Mouse (Mus musculus) frontal cortex, postnatal 25 days (tissue): ENCODE data around the gene Gm49322.
"Not testable (repeated sequence)": the region's sequence is repeated elsewhere in the genome, so short reads cannot be mapped to it uniquely, and the experiment has no call there.

ENCODE experiments used
- DNase-seq, 2 experiments: peaks; one replicate each; pipeline ENCODE4 v3.0.0; 2022; ENCODE audit warnings: low spot score in 2 of 2

Gm49322 gene

DNA sequence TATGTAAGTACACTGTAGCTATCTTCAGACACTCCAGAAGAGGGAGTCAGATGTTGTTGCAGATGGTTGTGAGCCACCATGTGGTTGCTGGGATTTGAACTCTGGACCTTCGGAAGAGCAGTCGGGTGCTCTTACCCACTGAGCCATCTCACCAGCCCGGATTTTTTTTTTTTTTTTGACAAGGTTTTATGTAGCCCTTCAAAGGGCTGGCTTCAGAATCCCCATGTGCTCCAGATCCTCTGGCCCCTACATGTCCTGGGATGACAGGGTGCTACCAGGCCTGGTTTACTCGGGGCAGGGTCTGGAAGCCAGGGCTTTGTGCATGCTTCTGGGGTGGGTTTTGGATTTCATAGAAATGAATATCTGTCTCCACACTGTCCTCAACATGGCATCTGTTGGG, at the start of gene Gm49322:
TSS of gene Gm49322 (plus strand) at position 301 of the 400 bp plus-strand sequence.
- DNase-seq, result not testable (repeated sequence)

DNA sequence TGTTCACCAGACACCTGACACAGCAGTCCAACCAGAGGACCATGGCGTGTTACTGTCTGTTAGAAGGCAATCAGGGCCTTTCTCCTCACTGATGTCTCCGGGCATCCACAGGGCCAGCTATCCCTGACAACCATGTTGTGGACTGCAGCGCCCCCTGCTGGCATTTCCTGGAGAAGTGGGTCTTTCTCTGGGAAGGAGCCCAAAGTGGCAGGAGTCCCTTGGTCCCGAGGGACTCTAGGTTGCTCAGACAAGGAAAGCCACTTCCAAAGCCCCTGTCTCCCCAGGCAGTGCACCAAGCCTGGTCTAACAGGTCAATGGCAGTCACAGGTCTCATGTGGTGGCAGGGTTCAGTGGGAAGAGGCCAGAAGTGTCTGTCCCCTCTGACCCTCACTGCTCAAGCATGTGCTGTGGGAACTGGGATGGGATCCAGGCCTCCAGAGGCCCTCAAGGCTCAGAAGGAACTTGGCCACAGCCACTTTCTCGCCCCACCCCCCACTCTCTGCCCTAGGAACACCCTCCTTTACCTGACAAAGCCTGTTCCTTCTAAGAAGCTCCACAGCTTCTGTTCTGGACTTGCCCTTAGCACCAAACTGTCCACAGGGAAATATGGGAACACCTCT, 48.4 kb upstream of the Gm49322 start:
- peak; percentile 65 to 70 for DNase-seq

DNA sequence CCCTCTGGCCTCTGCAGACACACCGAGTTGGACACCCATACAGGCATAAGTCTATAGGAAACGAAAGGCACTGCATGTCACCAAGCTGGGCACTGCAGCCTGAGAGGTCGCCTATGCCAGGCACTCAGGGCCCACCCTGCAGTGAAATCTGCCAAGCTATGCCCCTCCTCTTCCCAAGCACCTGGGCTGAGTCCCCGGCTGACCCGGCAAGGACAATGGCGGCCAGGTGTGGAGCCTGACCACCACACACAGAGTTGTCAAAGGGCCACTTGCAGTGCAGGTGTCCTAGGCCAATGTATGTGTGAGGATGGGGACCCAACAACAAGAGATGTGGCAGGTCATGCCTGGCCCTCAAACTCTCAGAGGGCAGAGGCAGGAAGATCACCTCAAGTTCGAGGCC, 46.4 kb upstream of the Gm49322 start:
- no peak for DNase-seq

DNA sequence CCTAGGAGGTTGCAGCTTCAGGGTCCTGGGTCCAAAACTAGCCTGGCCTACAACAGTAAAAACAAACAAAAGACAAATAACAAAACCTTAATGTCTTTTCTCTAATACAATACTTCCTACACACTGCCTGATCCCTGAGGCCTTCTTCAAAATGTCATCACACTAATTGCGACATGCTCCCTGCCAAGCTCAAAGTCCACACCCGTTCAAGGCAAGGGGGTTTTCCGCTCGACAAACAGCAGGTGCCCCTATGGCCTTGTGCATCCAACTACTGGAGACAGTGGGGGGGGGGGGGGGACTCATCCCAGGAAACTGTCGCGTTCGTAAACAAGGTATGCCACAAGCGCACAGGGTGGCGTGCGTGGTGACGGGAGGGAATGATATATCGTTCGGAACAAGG, 45.2 kb upstream of the Gm49322 start:
- DNase-seq, result no peak

DNA sequence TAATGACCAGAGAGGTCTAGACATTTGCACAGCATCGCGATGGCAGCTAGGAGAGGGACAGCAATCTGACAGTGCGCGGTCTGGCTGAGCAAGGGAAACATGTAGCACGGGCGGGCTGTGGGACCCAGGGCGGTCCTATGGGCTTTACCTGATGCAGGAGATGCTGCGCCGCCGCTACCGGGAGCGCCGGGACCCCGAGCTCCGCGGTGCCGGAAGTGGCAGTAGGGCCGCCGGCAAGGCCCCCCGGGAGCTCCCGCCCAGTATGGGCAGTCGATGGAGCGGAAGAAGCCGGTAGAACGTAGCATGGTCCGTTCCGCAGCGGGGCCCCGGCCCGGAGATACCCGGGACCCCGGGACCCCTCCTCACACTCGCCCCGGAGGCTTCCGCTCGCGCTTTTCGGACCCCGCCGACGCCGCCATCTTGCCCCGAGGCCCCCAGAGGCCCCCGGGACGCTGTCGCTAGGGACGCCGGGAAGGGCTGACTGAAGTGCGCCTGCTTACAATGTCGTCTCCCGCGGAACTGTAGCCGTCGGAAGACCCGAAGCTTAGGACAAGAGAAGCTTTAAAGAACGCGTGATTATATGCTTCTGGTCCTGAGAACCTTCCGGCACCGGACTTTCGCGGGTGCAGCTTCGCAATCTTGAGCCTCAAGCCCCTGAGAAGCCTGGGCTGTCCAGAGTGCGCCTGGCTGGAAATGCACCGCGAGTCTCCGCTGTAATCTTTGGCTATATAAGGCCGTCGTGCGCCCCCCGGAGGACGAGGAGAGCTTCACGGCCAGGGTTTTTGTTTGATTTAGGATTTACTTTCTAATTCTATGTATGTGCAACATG, 44.5 kb upstream of the Gm49322 start, which contains the start of gene Rexo1:
TSS of gene Rexo1 (minus strand) at position 445 of the 829 bp plus-strand sequence.
- peak; percentile 92 to 93 for DNase-seq

DNA sequence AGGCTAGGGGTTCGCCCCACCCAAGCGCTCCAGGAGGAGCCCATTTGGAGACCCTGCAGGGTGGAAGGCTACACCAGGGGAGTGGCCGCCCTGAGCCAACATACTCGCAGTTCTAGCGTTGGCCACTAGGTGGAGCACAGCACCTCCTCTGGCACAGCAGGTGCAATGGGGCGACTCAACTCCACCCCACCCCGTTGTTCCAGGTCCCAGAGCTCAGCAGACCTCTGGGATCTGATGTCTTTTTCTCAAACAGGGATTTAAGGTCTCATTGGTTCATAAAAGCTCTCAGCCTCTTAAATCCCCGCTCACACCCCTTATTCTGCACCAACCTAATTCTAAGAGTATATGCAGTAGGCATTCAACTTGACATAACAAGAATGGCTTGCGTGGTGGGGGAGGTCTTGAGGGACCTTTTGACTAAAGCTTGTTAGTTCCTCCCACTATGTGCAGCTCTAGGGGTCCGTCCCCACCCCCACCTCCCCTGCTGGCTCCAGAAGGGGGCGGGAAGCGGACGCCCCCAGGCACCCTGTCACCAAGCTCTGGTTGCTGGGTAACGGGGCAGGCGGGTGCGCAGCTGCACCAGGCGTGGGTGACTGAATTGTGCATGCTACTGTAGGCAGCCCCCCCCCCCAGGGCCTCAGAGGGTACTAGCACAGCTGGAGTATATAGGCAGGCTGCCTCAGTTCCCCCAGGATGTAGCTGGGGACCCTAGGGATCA, 39.3 kb upstream of the Gm49322 start:
- peak; percentile 87 to 91 for DNase-seq

DNA sequence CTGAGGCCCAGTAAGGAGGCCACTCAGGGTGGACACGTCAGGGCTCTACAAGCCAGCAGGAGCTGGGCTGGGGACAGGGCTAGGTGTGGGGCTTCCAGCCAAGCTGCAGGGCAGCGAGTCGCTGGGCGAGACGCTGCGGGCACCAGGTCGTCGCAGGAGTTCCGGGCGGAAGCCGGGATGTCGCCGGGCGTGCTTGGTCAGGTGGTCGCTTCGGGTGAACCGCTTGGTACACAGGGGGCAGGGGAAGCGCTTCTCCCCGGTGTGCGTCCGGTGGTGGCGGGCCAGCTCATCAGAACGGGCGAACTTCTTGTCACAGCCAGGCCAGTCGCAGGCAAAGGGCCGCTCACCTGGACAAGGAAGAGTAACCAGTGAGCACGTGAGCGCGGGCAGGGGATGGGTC, 36.9 kb upstream of the Gm49322 start:
- DNase-seq, result no peak

DNA sequence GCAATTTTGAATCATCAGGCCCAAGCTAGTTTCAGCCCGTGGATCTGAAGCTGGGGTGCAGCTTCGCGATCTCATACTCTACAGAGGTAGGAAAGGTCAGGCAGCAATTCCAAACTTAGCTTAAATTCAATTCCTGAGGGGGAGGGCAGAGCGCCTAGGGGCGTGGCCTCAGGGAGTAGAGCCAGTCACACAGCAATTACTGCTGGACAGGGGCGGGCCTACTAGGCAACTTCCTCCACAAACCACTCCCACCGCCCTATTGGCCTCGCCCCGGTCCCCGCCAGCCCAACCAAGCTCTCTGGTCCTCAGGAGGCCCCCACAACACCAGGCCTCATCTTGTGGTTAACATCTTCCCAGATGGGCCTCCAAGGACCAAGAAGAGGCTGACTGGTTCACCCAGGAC, 36.2 kb upstream of the Gm49322 start:
- no peak for DNase-seq

DNA sequence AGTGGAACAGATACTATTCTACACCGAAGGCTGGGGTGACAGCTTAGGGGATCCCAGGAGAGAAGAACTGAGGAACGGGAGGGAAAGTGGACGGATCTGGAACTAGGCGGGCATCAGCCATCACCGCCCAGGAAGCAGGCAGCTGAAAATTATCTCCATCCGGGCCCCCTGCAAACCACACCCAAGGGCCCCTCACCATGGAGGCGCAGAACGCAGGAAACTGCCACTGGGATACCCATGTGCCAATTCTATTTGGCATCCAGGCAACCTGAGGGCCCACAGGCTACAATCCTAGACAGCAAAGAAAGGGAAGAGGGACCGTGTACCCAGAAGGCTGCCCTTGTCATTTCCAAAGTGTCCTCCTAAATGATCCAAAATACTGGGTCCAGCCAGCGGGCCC, 35.4 kb upstream of the Gm49322 start:
- no peak for DNase-seq

DNA sequence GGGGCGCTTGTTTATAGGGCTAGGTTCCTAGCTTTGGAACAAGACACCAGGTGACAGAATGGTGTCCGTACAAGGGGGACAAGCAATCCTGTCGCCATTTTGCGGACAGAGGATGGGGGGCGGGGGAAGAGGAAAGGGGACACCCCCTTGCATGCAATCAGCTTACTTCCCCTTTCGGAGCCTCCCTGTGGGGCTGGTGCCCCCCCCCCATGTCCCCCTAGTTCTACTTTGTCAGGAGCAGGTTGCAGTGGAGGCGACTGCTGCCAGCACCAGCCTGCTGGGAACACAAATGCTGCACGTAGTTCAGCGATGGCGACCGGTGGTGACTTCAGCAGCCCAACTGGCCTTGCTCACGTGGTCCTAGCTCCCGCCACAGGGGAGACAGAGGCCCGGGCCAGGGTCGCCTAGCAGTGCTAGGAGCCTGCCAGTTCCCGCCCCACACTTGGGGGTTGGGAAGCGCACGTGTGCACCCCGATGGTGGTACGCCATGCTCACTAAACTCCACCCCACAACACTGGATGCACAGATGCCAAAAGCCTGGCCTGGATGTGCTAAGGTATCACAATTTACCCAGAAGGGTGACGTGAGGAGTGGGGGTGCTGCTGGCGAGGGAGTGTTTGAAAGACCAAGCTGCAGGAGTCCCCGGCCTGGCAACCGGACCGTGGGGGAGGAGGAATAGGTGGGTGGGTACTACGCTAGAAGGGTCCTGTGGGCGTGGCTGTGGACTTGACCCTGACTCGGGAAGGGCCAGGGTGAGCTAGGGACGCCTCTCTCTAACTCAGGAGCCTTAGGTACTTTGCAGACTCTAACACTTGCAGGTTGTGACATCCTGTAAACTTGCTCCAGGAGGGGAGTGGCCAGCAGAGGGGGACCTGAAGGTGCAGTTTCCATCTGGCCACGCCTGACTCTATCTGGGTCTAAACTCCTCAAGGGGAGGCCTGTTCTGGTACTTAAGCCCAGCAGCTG, 34.7 kb upstream of the Gm49322 start:
- DNase-seq, result no peak

DNA sequence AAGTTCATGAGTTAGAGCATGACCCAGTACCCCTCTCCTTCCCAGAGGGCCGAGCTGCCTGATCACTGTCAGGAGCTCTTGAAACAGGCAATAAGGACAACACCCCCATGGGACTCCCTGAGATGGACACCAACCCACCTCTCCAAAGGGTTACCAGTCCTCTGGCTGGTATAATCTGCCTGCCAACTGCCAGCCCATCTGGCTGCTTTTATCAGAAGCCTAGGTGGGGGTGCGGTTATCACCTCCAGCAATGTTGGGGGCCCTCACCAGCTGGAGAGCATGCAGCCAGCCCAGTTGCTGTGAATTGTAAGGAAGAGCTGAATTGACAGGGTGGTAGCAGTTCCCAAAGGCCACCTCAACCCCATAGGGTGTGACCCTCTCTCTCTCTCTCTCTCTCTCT, 33.3 kb upstream of the Gm49322 start:
- DNase-seq, result no peak

DNA sequence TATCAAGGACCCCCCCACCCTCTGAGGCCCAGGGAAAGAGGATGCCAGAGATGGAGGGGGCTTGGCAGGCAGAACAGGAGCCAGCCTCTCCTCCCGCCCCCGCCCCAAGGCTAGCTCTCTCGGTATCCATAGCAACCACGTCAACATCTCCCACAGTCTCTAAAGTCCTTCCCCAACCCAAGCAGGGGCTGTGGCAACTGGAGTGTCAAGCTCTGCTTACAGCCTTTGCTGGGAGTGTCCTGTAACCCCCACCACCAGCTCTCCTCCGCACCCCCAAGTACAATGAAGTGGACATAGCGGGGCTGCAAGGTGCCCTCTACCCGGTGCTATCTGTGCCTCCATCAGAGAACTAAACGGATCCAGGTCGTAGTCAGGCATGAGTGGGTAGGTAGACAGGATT, 31.9 kb upstream of the Gm49322 start:
- DNase-seq, result no peak

DNA sequence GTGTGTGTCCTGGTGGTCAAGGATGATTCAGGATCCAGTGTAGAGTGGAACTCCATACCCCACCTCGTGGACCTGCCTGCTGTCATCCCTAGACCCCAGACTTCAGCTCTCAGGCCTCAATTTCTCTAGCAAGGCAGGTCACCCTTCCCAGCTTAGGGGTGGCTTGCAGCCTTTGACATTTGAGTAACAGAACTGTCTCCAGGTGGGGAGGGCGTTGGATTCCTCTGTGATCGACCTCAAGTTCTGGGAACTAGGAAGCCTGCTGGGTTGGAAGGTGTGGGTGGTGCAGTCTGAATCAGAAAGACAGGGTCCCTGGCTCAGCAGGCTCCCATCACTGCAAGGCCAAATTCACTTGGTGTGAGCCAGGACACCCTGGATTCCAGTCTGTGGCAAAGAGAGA, 30.9 kb upstream of the Gm49322 start:
- no peak for DNase-seq

DNA sequence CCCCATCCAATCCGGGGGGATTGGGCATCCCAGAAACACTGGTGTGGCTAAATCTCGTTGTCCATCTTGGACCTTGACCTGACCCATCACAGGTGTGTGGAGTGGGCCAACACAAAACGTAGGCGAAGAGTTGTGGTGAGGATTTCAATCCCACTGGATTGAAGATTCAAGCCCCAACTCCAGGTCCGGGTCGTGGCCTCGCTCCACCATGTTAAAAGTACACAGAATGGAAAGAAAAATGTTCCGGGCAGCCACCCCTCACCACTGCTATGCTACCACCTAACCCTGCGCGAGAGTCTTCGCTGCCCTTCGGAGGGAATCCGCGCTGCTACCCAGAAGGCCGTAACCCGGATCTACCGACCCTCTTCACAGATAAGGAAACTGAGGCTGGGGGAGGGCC, 29.9 kb upstream of the Gm49322 start:
- no peak for DNase-seq

DNA sequence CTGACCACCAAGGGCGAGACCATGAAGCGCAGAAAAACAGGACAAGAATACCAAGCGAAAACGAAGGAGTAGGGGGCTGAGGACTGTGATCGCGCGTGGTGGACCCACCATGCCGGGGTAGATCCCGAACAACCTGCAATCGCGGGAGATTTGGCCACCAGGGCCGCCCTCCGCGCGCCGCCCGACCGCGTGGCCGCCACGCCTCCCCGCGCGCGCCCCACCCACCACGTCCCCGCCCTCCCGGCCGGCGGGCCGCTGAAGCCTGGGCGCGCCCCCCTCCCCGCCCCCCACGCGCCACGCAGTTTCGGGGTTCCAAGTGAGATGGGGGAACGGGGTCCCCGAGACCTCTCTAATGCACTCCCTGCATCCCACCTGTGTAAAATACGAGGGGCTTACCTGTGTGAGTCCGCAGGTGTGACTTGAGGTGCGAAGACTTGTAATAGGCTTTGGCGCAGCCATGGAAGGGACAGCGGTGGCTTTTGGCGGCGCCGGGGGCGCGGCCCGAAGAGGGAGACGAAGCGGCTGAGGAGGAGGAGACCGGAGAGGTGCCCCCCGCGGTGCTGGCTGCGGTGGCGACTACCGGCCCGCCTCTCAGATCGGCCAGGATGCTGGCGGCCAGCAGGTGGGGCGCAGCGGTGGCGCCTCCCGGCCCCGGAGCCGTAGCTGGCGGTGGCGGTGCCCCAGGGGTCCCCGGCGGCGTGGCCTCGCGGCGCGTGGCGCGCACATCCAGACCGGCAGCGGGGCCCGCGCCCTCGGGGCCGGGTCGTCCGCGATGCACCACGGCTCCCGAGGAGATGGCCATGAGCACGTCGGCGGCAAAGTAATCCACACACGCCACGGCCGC, 29.2 kb upstream of the Gm49322 start:
- no peak for DNase-seq

DNA sequence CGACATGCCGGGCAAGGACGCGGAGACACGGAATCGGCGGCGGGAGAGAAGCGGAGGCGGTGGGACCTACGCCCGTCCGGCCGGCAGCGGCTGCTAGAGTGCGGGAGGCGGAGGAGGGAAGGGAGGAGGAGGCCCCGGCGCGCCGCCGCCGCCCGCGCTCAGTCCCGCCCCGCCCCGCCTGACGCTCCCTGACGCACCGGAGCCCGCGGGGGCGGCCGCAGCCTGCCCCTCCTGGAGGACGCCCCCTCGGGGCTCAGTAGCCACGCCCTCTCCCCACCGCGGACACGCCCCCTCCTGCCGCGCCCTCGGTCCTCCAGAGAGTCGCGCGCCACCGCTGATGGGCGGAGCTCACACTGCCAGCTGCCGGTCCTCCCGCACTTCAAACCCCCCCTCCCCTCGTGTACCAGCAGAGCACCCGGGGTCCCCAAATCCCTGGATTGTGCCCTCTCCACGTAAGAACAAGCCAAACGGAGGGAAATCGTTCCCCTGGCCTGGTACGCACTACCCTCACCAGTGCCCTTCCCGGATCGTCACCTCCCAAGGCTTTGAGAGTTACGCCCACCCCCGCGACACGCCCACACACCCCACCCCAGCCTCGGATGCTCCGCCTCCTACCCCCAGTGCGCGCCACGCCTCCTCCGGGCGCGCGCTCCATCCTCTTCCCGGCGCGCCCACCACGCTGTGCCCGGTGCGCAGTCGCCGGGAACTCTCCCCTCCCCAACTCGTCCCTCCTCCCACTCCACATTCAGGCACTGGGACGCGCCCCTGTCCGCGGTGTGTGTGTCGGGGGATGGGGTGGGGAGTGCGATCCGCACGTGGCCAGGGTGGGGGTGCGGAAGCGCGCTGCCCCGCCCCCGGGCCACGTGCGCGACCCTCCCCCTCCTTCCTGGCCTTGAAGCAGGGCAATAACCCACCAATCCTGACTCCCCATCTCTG, 28.4 kb upstream of the Gm49322 start, which contains the start of gene Klf16:
TSS of gene Klf16 (minus strand) at position 127 of the 936 bp plus-strand sequence.
- peak; percentile 87 to 91 for DNase-seq

DNA sequence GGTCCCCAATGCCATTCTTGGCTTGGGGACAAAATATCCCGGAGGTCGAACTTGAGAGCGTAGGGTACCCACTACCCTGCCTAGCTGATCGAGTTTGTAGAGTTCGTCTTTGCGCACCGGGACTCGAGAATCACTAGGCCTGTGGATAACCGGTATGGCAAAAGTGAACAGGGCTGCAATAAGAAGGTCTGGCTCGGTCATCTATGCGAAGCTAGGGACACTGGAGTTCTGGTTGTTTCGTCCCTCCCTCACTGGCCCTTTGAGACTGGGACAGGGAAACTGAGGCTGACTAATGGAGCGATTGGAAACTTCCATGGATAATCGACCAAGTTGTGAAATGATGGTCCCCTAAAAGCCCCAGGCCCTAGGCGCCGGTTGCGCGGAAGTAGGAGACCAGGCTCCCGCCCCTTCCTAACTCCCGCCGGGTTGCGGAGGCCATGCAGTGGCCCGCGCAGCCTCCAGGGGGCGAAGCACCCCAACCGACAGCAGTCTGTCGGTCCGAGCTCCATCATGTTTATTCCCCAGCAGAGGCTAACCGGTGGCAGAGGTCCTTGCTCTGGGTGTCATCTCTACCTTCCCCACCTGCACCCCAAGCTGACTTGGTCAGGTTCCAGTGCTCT, 27.6 kb upstream of the Gm49322 start:
- peak in 1 of 2 experiments; percentile 52 for DNase-seq

DNA sequence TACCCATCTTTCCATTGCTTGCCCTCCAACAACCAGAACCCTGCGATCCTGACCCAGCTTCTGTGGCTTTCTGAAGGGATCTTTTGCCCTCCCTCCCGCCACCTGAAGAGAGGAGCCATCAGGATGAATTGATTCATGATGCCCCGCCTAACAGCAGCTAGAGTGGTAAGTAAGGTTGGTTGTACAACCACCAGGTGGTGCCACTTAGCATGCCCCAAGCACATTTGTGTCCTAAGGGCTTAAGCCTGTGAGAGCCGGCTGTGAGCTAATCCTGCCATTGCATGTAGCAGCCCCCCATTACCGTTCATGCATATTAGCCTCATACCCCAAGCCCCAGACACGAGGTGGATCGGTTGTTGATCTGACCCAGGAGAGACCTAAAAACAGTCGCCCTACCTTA, 26.9 kb upstream of the Gm49322 start:
- DNase-seq, result no peak

DNA sequence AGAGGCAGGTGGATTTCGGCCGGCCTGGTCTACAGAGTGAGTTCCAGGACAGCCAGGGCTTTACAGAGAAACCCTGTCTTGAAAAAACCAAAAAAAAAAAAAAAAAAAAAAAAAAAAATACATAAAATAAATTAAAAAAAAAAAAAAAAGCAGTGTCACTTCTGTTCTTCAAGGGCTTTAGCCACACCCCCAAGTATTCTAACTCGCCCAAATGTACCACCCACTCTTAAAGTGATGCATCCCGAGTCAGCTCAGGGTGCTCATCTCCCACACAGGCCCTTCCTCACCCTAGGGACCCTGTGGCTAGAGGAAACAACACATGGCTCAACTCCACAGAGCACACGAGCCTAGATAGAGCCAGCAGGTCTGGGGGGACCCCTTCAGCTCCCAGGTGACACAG, 22.8 kb upstream of the Gm49322 start:
- no peak for DNase-seq
